Mouse (Mus musculus) forebrain, postnatal 0 days (tissue): ENCODE measurements at regions not wholly inside any gene's neighbourhood (a gene's known extent, or its start where the extent isn't known, plus 50 kb on each side); places are given as distances from the start of the nearest gene placed in this dataset.

Experiments
- ATAC-seq: fragments of 200-750 bp; cut with Nextera tagmentation; 2 replicates; pipeline ENCODE4 v1.8.0; 2017; ENCODE audit warnings: mild to moderate bottlenecking, moderate library complexity
- DNase-seq: peaks from one replicate; pipeline ENCODE4 v3.0.0-alpha.2; 2015
- H3K27ac ChIP-seq: fragments of 300-500 bp; sonication (generic); 2 replicates; pipeline ENCODE4 v1.5.1; 2014; ENCODE audit warnings: low read depth, mild to moderate bottlenecking, antibody characterized with exemption, low read length, moderate library complexity, mixed read lengths
- H3K27me3 ChIP-seq: fragments of 300-500 bp; sonication (generic); 2 replicates; pipeline ENCODE4 v1.6.1; 2014; ENCODE audit warnings: mild to moderate bottlenecking, low read length, mixed read lengths; ENCODE audit not compliant: insufficient read depth
- H3K36me3 ChIP-seq: fragments of 300-500 bp; sonication (generic); 2 replicates; pipeline ENCODE4 v1.6.1; 2014; ENCODE audit warnings: mild to moderate bottlenecking, moderate library complexity; ENCODE audit not compliant: insufficient read depth
- H3K4me1 ChIP-seq: fragments of 300-500 bp; sonication (generic); 2 replicates; pipeline ENCODE4 v1.6.1; 2014; ENCODE audit warnings: antibody characterized with exemption; ENCODE audit not compliant: insufficient read depth
- H3K4me2 ChIP-seq: fragments of 300-500 bp; sonication (generic); 2 replicates; pipeline ENCODE4 v1.6.1; 2014; ENCODE audit warnings: low read depth, mild to moderate bottlenecking, moderate library complexity
- H3K4me3 ChIP-seq: fragments of 300-500 bp; sonication (generic); 2 replicates; pipeline ENCODE4 v1.5.1; 2014; ENCODE audit warnings: low read depth, low read length, mixed read lengths
- H3K9ac ChIP-seq: fragments of 300-500 bp; sonication (generic); 2 replicates; pipeline ENCODE4 v1.6.1; 2014; ENCODE audit warnings: mild to moderate bottlenecking
- H3K9me3 ChIP-seq: fragments of 300-500 bp; sonication (generic); 2 replicates; pipeline ENCODE4 v1.6.1; 2016; ENCODE audit warnings: low read length
- CTCF ChIP-seq: sonication (generic); IDR thresholded peaks from 2 replicates; pipeline ENCODE4 v1.5.1; 2016; ENCODE audit warnings: antibody characterized with exemption, control low read depth, low read depth
- WGBS: fragments of 180-500 bp; shearing (Covaris S2); extraction: QIAGEN DNeasy Blood & Tissue Kit; methylation state at CpG from one replicate; pipeline ENCODE4 v1.1.7; 2014; 5-methylcytosine and 5-hydroxymethylcytosine counted together

DNA sequence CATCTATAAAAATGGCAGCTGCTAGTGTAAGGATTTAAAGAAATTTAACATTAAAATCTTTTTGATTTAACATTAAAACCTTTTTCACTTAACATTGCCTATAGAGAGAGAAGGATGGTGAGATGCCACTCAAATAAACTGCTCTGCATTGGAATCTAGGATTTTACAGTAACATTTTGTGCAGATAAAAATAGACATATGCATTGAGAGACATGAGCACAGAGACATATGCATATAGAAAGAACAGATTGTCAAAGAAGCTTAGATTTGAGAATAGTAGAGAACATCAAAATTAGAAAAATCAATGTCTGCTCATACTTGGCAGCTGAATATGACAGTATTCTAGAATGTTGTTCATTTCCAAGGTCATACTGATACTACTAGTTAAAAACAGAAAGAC is 220.2 kb downstream of the Arap2 start:
- Histone ChIP-seq H3K4me3 (no peak overlapping the region), H3K9ac (no peak overlapping the region), H3K27ac (no peak overlapping the region), H3K9me3 (no peaks in the 10 kb centered on the region), H3K4me1 (no peaks in the 10 kb centered on the region), H3K27me3 (no peaks in the 10 kb centered on the region), H3K4me2 (no peak overlapping the region), H3K36me3 (no peaks in the 10 kb centered on the region)
- DNase-seq = peak; percentile 35
- TF ChIP-seq CTCF = no peak
- ATAC-seq = peak; percentile 62; the same call in 1 of the 2 replicates

DNA sequence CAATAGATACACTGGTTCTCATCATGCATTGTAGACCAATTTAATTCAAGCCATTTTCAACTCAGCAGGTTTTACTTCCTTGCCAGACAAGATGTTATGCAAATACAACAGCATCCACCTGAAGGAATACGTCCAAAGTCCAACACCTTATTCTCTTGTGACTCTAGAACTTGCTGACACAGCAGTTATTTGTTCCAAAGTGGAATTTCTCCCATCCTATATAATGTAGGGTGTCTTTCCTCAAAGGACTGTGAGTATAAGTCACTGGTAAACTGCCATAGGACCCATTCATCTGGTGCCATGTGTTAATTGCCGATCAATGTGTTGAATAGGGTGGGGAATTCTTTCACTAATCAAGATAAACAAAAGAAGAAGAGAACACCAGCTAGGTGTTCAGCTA is 226.7 kb downstream of the Arap2 start:
- 87% methylated on average over 2 of the region's 2 CpGs for WGBS
- no peak for ATAC-seq
- H3K4me3 ChIP-seq = no peak overlapping the region

DNA sequence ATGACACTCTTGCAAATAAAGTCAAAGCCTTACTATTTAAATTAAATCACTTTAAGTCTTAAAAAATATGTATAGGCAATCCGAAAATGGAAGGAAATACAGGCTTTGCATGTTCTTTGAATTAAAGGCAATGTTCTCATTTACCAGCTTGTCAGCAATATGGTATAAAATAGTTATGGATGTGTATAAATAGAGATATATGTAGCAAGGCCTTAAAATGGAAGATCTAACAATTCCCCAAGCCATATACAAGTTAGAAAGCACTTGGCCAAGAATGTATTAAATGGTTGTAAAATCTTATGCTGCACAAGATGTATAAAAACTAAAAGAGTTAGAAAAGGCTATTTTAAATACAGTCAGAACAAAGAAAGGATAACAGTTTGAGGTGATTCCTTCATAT is 254.1 kb downstream of the Arap2 start:
- no peaks in the 10 kb centered on the region for H3K9me3 ChIP-seq
- no peak overlapping the region for H3K4me2 ChIP-seq
- H3K27me3 ChIP-seq = no peaks in the 10 kb centered on the region
- 60% methylated on average over 1 of the region's 1 CpGs for WGBS
- no peak for TF ChIP-seq CTCF
- ATAC-seq (peak; percentile 63), DNase-seq (no peak)
- H3K4me3 ChIP-seq = no peak overlapping the region
- no peaks in the 10 kb centered on the region for H3K36me3 ChIP-seq
- no peaks in the 10 kb centered on the region for H3K4me1 ChIP-seq
- H3K9ac ChIP-seq = no peak overlapping the region
- no peak overlapping the region for H3K27ac ChIP-seq

More for the DNA sequence above, 226.7 kb downstream of the Arap2 start:
- no peak overlapping the region for H3K9ac ChIP-seq
- TF ChIP-seq CTCF = no peak
- no peaks in the 10 kb centered on the region for H3K27me3 ChIP-seq
- H3K4me1 ChIP-seq = no peaks in the 10 kb centered on the region
- no peak for DNase-seq
- H3K9me3 ChIP-seq = no peaks in the 10 kb centered on the region
- no peak overlapping the region for H3K4me2 ChIP-seq
- no peak overlapping the region for H3K27ac ChIP-seq
- no peaks in the 10 kb centered on the region for H3K36me3 ChIP-seq

DNA sequence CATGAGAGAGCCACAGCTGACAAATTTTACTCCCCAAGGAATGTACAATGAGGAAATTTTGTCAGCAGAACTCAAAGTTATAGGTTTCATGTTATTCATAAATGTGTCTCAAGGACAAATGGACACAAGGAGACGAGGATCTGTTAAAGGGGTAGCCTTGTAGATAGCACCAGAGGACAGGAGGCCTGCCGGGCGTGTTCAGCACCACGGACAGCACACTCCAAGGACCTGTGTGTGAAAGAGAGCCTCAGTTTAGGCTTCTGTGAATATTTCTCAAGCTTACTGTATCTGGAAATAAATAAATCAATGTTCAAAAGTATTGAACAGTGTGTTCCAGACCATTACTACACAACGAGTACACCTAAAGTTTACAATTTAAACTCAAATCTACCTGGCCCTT is 282.4 kb downstream of the Arap2 start:
- no peaks in the 10 kb centered on the region for H3K27me3 ChIP-seq
- H3K27ac ChIP-seq = no peak overlapping the region
- DNase-seq = no peak
- H3K4me3 ChIP-seq = no peak overlapping the region
- WGBS = 52% methylated on average over 5 of the region's 5 CpGs
- no peak for TF ChIP-seq CTCF
- no peaks in the 10 kb centered on the region for H3K9me3 ChIP-seq
- H3K9ac ChIP-seq = no peak overlapping the region
- ATAC-seq = no peak
- H3K4me2 ChIP-seq = no peak overlapping the region
- no peaks in the 10 kb centered on the region for H3K4me1 ChIP-seq
- H3K36me3 ChIP-seq = no peaks in the 10 kb centered on the region

DNA sequence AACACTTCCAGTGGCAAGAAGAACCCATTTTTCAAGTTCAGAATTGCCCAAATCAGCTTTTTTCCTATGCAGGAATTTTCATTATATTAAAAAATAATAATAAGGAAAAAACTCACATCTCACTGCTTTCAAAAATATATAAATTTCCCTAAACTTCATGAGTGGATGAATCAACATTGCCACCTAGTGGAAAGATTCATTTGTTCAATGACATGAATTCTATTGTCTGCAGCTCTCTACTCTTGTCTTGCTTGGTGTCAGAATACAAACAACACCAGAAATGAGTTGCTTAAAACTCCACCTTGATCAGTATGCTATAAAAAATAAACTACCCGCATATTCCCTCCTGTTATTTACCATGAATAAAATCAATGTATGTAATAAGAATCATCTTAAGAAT is 285.0 kb downstream of the Arap2 start:
- TF ChIP-seq CTCF = peak; percentile 78
- no peak overlapping the region for H3K4me2 ChIP-seq
- no peak overlapping the region for H3K9ac ChIP-seq
- WGBS = 26% methylated on average over 1 of the region's 1 CpGs
- no peak overlapping the region for H3K27ac ChIP-seq
- H3K9me3 ChIP-seq = no peaks in the 10 kb centered on the region
- H3K4me3 ChIP-seq = no peak overlapping the region
- H3K4me1 ChIP-seq = no peaks in the 10 kb centered on the region
- no peaks in the 10 kb centered on the region for H3K36me3 ChIP-seq
- DNase-seq = peak; percentile 86
- peak; percentile 62; the same call in 1 of the 2 replicates for ATAC-seq
- no peaks in the 10 kb centered on the region for H3K27me3 ChIP-seq

DNA sequence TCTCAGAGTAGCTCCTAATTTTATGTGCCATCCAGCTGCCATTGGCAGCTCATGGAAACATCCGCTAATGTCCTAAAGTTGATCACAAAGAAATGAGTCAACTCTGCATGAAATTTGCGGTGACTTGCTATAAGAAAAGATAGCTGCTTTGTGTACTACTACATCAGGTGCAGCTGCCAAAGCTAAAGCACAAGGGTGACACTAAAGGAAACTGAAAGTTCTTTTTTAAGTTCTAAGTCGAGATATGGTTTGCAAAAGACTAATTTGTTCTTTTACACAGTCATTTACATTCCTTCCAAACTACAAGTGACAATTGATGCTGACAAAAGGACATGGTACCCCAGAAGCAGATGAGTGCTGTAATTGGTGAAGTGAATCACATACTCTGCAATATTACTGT is 292.5 kb downstream of the Arap2 start:
- no peaks in the 10 kb centered on the region for H3K9me3 ChIP-seq
- no peak for TF ChIP-seq CTCF
- H3K27me3 ChIP-seq = no peaks in the 10 kb centered on the region
- no peak overlapping the region for H3K27ac ChIP-seq
- ATAC-seq (no peak), DNase-seq (no peak)
- no peak overlapping the region for H3K4me2 ChIP-seq
- H3K36me3 ChIP-seq = no peaks in the 10 kb centered on the region
- 78% methylated on average over 3 of the region's 3 CpGs for WGBS
- no peak overlapping the region for H3K4me3 ChIP-seq
- H3K4me1 ChIP-seq = no peaks in the 10 kb centered on the region
- no peak overlapping the region for H3K9ac ChIP-seq

DNA sequence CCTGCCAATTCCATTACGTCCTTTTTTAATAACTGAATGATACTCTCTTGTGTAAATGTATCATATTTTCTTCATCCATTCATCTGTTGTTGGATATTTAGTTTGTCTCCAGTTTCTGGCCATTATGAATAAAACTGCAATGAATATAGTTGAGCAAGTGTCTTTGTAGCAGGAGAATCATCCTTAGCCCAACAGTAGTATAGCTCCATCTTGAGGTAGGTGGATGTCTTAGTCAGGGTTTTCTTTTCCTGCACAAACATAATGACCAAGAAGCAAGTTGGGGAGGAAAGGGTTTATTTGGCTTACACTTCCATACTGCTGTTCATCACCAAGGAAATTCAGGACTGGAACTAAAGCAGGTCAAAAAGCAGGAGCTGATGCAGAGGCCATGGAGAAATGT is 299.2 kb downstream of the Arap2 start:
- no peak for DNase-seq
- H3K4me3 ChIP-seq = no peak overlapping the region
- no peak overlapping the region for H3K27ac ChIP-seq
- no peaks in the 10 kb centered on the region for H3K36me3 ChIP-seq
- H3K9ac ChIP-seq = no peak overlapping the region
- WGBS = 89% methylated on average over 1 of the region's 1 CpGs
- H3K9me3 ChIP-seq = no peaks in the 10 kb centered on the region
- no peaks in the 10 kb centered on the region for H3K27me3 ChIP-seq
- no peaks in the 10 kb centered on the region for H3K4me1 ChIP-seq
- TF ChIP-seq CTCF = peak; percentile 44
- ATAC-seq = no peak
- no peak overlapping the region for H3K4me2 ChIP-seq

DNA sequence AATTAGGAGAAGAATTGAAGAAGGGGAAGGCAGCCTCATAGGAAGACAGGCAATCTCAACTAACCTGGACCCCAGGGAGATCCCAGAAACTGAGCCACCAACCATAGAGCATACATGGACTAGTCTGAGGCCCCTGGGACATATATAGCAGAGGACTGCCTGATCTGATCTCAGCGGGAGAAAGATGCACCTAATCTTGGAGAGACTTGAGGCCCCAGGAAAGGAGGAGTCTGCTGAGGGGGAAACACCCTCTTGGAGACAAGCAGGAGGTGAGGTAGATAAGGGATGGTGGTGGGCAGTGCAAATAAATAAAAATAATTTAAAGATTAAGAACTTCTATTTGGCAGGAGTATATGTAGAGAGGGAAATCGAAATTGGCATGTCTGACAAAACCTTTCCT is 303.4 kb downstream of the Arap2 start:
- no peak for TF ChIP-seq CTCF
- 84% methylated on average over 2 of the region's 2 CpGs for WGBS

More for the DNA sequence above, 303.4 kb downstream of the Arap2 start:
- Histone ChIP-seq H3K9ac (no peak overlapping the region), H3K27me3 (no peaks in the 10 kb centered on the region), H3K9me3 (no peaks in the 10 kb centered on the region), H3K4me2 (no peak overlapping the region), H3K27ac (no peak overlapping the region), H3K36me3 (no peaks in the 10 kb centered on the region), H3K4me3 (no peak overlapping the region), H3K4me1 (no peaks in the 10 kb centered on the region)
- ATAC-seq = no peak
- no peak for DNase-seq
